Mouse (Mus musculus) spleen, adult 12 weeks (tissue): Measurements from ENCODE around the gene Maged2.
"Not testable (repeated sequence)": the region's sequence is repeated elsewhere in the genome, so short reads cannot be mapped to it uniquely, and the experiment has no call there.

Experiments
- DNase-seq: peaks from one replicate; pipeline ENCODE4 v3.0.0; 2022; ENCODE audit warnings: low spot score

The Maged2 gene

GRCm38 (mm10) chrX:150814139-150814469, at the start of gene Maged2:
Gene Maged2 (minus strand): TSS chrX:150814345.
- no peak for DNase-seq

- DNase-seq: no peak
These were observed 34.1 kb upstream of the Maged2 start for GRCm38 (mm10) chrX:150848230-150848629.

GRCm38 (mm10) chrX:150845480-150846205, 31.5 kb upstream of the Maged2 start:
- not testable (repeated sequence) for DNase-seq

GRCm38 (mm10) chrX:150843257-150843656, 29.1 kb upstream of the Maged2 start:
- not testable (repeated sequence) for DNase-seq

GRCm38 (mm10) chrX:150830297-150830696, 16.2 kb upstream of the Maged2 start:
- no peak for DNase-seq

GRCm38 (mm10) chrX:150817278-150817677, 3.1 kb upstream of the Maged2 start:
- no peak for DNase-seq

GRCm38 (mm10) chrX:150815601-150816000, 1.5 kb upstream of the Maged2 start:
- no peak for DNase-seq

GRCm38 (mm10) chrX:150813464-150814138, 544 bp downstream of the Maged2 start:
- no peak for DNase-seq

- DNase-seq: peak; percentile 12
These were observed 1.3 kb downstream of the Maged2 start for GRCm38 (mm10) chrX:150812787-150813298.

GRCm38 (mm10) chrX:150800987-150801386, 13.2 kb downstream of the Maged2 start:
- not testable (repeated sequence) for DNase-seq

- not testable (repeated sequence) for DNase-seq
These were observed 15.5 kb downstream of the Maged2 start for GRCm38 (mm10) chrX:150798493-150799177.
